Mouse (Mus musculus) CH12.LX (cell line): Measurements from ENCODE around the gene Rbpms2. TPM values are rescaled to one million over a fixed set of nuclear protein-coding genes. Genes with fewer than 3 reads are reported as not detected.

ENCODE experiments used
- DNase-seq: peaks from one replicate; pipeline ENCODE4 v3.0.0-alpha.2; 2013; ENCODE audit errors: extremely low read depth
- H3K27ac ChIP-seq: 2 replicates; pipeline ENCODE4 v1.5.1; 2012; ENCODE audit warnings: low read depth, mild to moderate bottlenecking, control low read depth, moderate library complexity; ENCODE audit not compliant: insufficient read depth
- H3K27me3 ChIP-seq: replicated peaks from 2 replicates; pipeline ENCODE3; 2012; ENCODE audit warnings: inconsistent platforms
- H3K36me3 ChIP-seq, 2 experiments: replicated peaks in 1 of 2; 2 replicates each; pipeline versions ENCODE3 to v1.6.1; 2012; ENCODE audit warnings: inconsistent platforms in 1 of 2, low read length in 1 of 2, mild to moderate bottlenecking in 1 of 2, mixed read lengths in 1 of 2, moderate library complexity in 1 of 2; ENCODE audit not compliant: control insufficient read depth in 1 of 2, insufficient read depth in 1 of 2
- H3K4me1 ChIP-seq, 2 experiments: 2 replicates each; pipeline ENCODE4 v1.6.1; 2012; ENCODE audit warnings: inconsistent platforms in 1 of 2, moderate library complexity in 1 of 2; ENCODE audit not compliant: insufficient read depth in 2 of 2, control insufficient read depth in 1 of 2
- H3K4me2 ChIP-seq: 2 replicates; pipeline ENCODE4 v1.6.1; 2012; ENCODE audit warnings: low read depth, mild to moderate bottlenecking, control low read depth; ENCODE audit not compliant: poor library complexity, insufficient read depth, severe bottlenecking
- H3K4me3 ChIP-seq, 3 experiments: fragments of 150-350 bp in 1 of 3; sonication (generic) in 1 of 3; replicated peaks in 1 of 3; 2 replicates each; pipeline versions ENCODE3 to v1.5.1; 2011 to 2012; ENCODE audit warnings: low read depth in 2 of 3, low read length in 2 of 3, mild to moderate bottlenecking in 2 of 3, moderate library complexity in 2 of 3, control low read depth in 1 of 3, improper control_type of control experiment in 1 of 3, inconsistent platforms in 1 of 3, mixed read lengths in 1 of 3; ENCODE audit not compliant: poor library complexity in 1 of 3
- H3K79me2 ChIP-seq: replicated peaks from 2 replicates; pipeline ENCODE4 v1.6.1; 2012; ENCODE audit warnings: mild to moderate bottlenecking, moderate library complexity; ENCODE audit not compliant: control insufficient read depth, poor library complexity, insufficient read depth, severe bottlenecking; ENCODE audit errors: extremely low read depth
- H3K9ac ChIP-seq: 2 replicates; pipeline ENCODE4 v1.6.1; 2012; ENCODE audit warnings: low read depth, mild to moderate bottlenecking, control low read depth, moderate library complexity; ENCODE audit not compliant: insufficient read depth
- H3K9me3 ChIP-seq: replicated peaks from 2 replicates; pipeline ENCODE3; 2012; ENCODE audit warnings: low read length, inconsistent platforms, mixed read lengths
- BHLHE40 ChIP-seq: IDR thresholded peaks from 2 replicates; pipeline ENCODE4 v1.6.1; 2011; ENCODE audit warnings: mild to moderate bottlenecking, low read depth, low read length, improper control_type of control experiment
- CHD1 ChIP-seq: IDR thresholded peaks from 2 replicates; pipeline ENCODE4 v1.6.1; 2012; ENCODE audit warnings: low read depth, low read length, improper control_type of control experiment, inconsistent platforms
- CHD2 ChIP-seq: IDR thresholded peaks from 2 replicates; pipeline ENCODE4 v1.6.1; 2011; ENCODE audit warnings: low read length, improper control_type of control experiment
- CTCF ChIP-seq, 2 experiments: IDR thresholded peaks in 1 of 2; conservative IDR thresholded peaks in 1 of 2; 2 replicates each; pipeline ENCODE4 v1.5.1; 2011 to 2012; ENCODE audit warnings: low read depth in 2 of 2, low read length in 2 of 2, improper control_type of control experiment in 1 of 2, inconsistent platforms in 1 of 2, mild to moderate bottlenecking in 1 of 2, moderate library complexity in 1 of 2
- E2F4 ChIP-seq: IDR thresholded peaks from 2 replicates; pipeline ENCODE4 v1.6.1; 2011; ENCODE audit warnings: low read depth, low read length, improper control_type of control experiment; ENCODE audit not compliant: insufficient replicate concordance
- ELF1 ChIP-seq: IDR thresholded peaks from 2 replicates; pipeline ENCODE4 v1.6.1; 2014; ENCODE audit warnings: low read depth, mild to moderate bottlenecking, inconsistent platforms, low read length, improper control_type of control experiment
- EP300 ChIP-seq: IDR thresholded peaks from 2 replicates; pipeline ENCODE4 v1.6.1; 2011; ENCODE audit warnings: low read length, improper control_type of control experiment
- JUN ChIP-seq: IDR thresholded peaks from 2 replicates; pipeline ENCODE4 v1.6.1; 2011; ENCODE audit warnings: low read depth, mild to moderate bottlenecking, low read length, improper control_type of control experiment, moderate library complexity; ENCODE audit not compliant: insufficient read depth
- JUND ChIP-seq: conservative IDR thresholded peaks from 2 replicates; pipeline ENCODE4 v1.6.1; 2011; ENCODE audit warnings: low read depth, low read length, improper control_type of control experiment
- MAFK ChIP-seq: IDR thresholded peaks from 2 replicates; pipeline ENCODE4 v1.6.1; 2011; ENCODE audit warnings: low read length, improper control_type of control experiment; ENCODE audit not compliant: insufficient replicate concordance
- PAX5 ChIP-seq: IDR thresholded peaks from 2 replicates; pipeline ENCODE4 v1.6.1; 2012; ENCODE audit warnings: low read length, inconsistent platforms, mixed read lengths
- RAD21 ChIP-seq: IDR thresholded peaks from 2 replicates; pipeline ENCODE4 v1.6.1; 2011; ENCODE audit warnings: low read depth, mild to moderate bottlenecking, low read length, improper control_type of control experiment, moderate library complexity
- RCOR1 ChIP-seq: conservative IDR thresholded peaks from 2 replicates; pipeline ENCODE4 v1.6.1; 2012; ENCODE audit warnings: low read depth, mild to moderate bottlenecking, inconsistent platforms, low read length, improper control_type of control experiment
- SIN3A ChIP-seq: IDR thresholded peaks from 2 replicates; pipeline ENCODE4 v1.6.1; 2012; ENCODE audit warnings: low read length, improper control_type of control experiment, inconsistent platforms
- SMC3 ChIP-seq: IDR thresholded peaks from 2 replicates; pipeline ENCODE4 v1.6.1; 2011; ENCODE audit warnings: low read depth, low read length, improper control_type of control experiment
- TBP ChIP-seq: conservative IDR thresholded peaks from 2 replicates; pipeline ENCODE4 v1.6.1; 2011; ENCODE audit warnings: low read depth, low read length, improper control_type of control experiment
- UBTF ChIP-seq: IDR thresholded peaks from 2 replicates; pipeline ENCODE4 v1.6.1; 2012; ENCODE audit warnings: low read depth, mild to moderate bottlenecking, inconsistent platforms, low read length, improper control_type of control experiment, moderate library complexity
- USF1 ChIP-seq: IDR thresholded peaks from 2 replicates; pipeline ENCODE4 v1.6.1; 2014; ENCODE audit warnings: low read depth, mild to moderate bottlenecking, inconsistent platforms, low read length, improper control_type of control experiment
- USF2 ChIP-seq: conservative IDR thresholded peaks from 2 replicates; pipeline ENCODE4 v1.6.1; 2011; ENCODE audit warnings: low read depth, low read length, improper control_type of control experiment
- ZMIZ1 ChIP-seq: IDR thresholded peaks from 2 replicates; pipeline ENCODE4 v1.6.1; 2012; ENCODE audit warnings: low read depth, mild to moderate bottlenecking, inconsistent platforms, low read length, improper control_type of control experiment
- ZNF384 ChIP-seq: IDR thresholded peaks from 2 replicates; pipeline ENCODE4 v1.6.1; 2012; ENCODE audit warnings: low read depth, low read length, improper control_type of control experiment, inconsistent platforms
- dilution Hi-C: fragments of 300-500 bp; cut with MboI; formaldehyde crosslinking; loops from 2 replicates; pipeline ENCODE4 v1.14.3; 2020; ENCODE audit warnings: low sequenced_read_pairs; ENCODE audit not compliant: extremely low pct_unique_long_range_greater_than_20kb, extremely low pct_ligation_motif_present
- in situ Hi-C: fragments of 300-500 bp; cut with MboI; formaldehyde crosslinking; loops from 3 replicates; pipeline ENCODE4 v1.14.3; 2019; ENCODE audit warnings: low sequenced_read_pairs, low pct_ligation_motif_present, low pct_unique_long_range_greater_than_20kb, mixed read lengths
- polyA plus RNA-seq: library from polyadenylated mRNA; unstranded; fragments of >175 nt; gene quantifications from 2 replicates; pipeline ENCODE4 v1.2.1, GENCODE M21; 2012; ENCODE audit warnings: low read depth; ENCODE audit not compliant: insufficient read length
- total RNA-seq, 2 experiments: library from RNA; depleted of rRNA; stranded (reverse); fragments of 300-350 nt in 1 of 2; fragments of >200 nt in 1 of 2; gene quantifications; 2 replicates each; pipeline ENCODE4 v1.2.3; 2012 to 2014

Rbpms2 gene
- total and polyA plus RNA-seq, 3 experiments: 0.13 to 0.34 TPM; not detected in 1

GRCm38 (mm10) chr9:65593596-65593995 is 35.9 kb upstream of the Rbpms2 start:
- TF ChIP-seq JUND (no peak), UBTF (no peak), E2F4 (no peak), ZNF384 (no peak), CHD1 (no peak), USF1 (no peak), USF2 (no peak), RCOR1 (no peak), EP300 (no peak), CHD2 (no peak), ZMIZ1 (no peak)
- dilution Hi-C loops (no loop called here), in situ Hi-C loops (no loop called here)
- H3K36me3 ChIP-seq: peaks cover 38 to 74% of the 10 kb centered on the region in 2 experiments
- no peak overlapping the region for H3K4me3 ChIP-seq
- H3K4me1 ChIP-seq: peaks cover 8 to 15% of the 10 kb centered on the region in 2 experiments; a peak in 3 of 4 replicates
- no peak overlapping the region for H3K27ac ChIP-seq
- no peaks in the 10 kb centered on the region for H3K27me3 ChIP-seq
- DNase-seq: no peak
- H3K79me2 ChIP-seq: no peaks in the 10 kb centered on the region
- no peak overlapping the region for H3K9ac ChIP-seq
- no peak overlapping the region for H3K4me2 ChIP-seq
- H3K9me3 ChIP-seq: peaks cover 6% of the 10 kb centered on the region

- peak; percentile 51 for TF ChIP-seq RAD21
- TF ChIP-seq USF1: peak; percentile 79
- peak; percentile 28 for TF ChIP-seq SMC3
- no peak for TF ChIP-seq TBP
- TF ChIP-seq USF2: peak; percentile 83
- peak in 1 of 2 experiments; percentile 67; a peak in 2 of 4 replicates for TF ChIP-seq CTCF (conservative IDR thresholded peaks at IDR 0.05 in 1 of 2, IDR thresholded peaks at IDR 0.05 in 1 of 2; ENCODE audit: low read depth in 2 of 2, low read length in 2 of 2)
- no peak for TF ChIP-seq JUN
- no peak for TF ChIP-seq MAFK
- no peak for TF ChIP-seq PAX5
- TF ChIP-seq SIN3A: no peak
- TF ChIP-seq BHLHE40: peak; percentile 64
- TF ChIP-seq ELF1: peak; percentile 29; the same call in 1 of the 2 replicates
- in situ Hi-C loops: no loop called here
- Histone ChIP-seq H3K36me3 (peaks cover 10 to 26% of the 10 kb centered on the region in 2 experiments), H3K4me1 (no peaks in the 10 kb centered on the region), H3K79me2 (no peaks in the 10 kb centered on the region), H3K27me3 (no peaks in the 10 kb centered on the region), H3K27ac (no peak overlapping the region), H3K4me2 (peak overlapping the region; percentile 25; the same call in 1 of the 2 replicates), H3K9ac (no peak overlapping the region), H3K4me3 (no peak overlapping the region), H3K9me3 (peaks cover under 1% of the 10 kb centered on the region)
- DNase-seq: peak; percentile 49
- dilution Hi-C loops: no loop called here
Observed at GRCm38 (mm10) chr9:65598765-65599249, 30.6 kb upstream of the Rbpms2 start.
